In genomic region chr16:20812025-20812424, GRCm38 (mm10) we compare ENCODE assay signal across 6 mouse cellular contexts.
DNase-seq lines count a peak whose midpoint lies in the region; ATAC-seq and TF ChIP-seq lines count a peak whose summit lies in the region.
"Not testable (repeated sequence)": the region's sequence is repeated elsewhere in the genome, so short reads cannot be mapped to it uniquely, and the experiment has no call there.

No protein-coding gene starts in this region.

- WGBS in kidney, adult 2 months: 66% methylated on average over 5 of the region's 5 CpGs

- H3K4me1 ChIP-seq in kidney, adult 2 months (ENCODE audit: control insufficient read depth, insufficient read depth, low read length): not testable (repeated sequence)

- TF ChIP-seq POLR2A in kidney, adult 2 months (IDR thresholded peaks at IDR 0.05; ENCODE audit: low read depth, low read length): not testable (repeated sequence)

- not testable (repeated sequence) for H3K36me3 ChIP-seq in kidney, adult 2 months (ENCODE audit: control insufficient read depth, insufficient read depth, low read length)

- not testable (repeated sequence) for H3K4me3 ChIP-seq in kidney, adult 2 months (ENCODE audit: insufficient read depth, low read depth, low read length)

- not testable (repeated sequence) for H3K27me3 ChIP-seq in kidney, adult 2 months (replicated peaks; ENCODE audit: control insufficient read depth, insufficient read depth, low read length)

- H3K27ac ChIP-seq in kidney, adult 2 months (ENCODE audit: insufficient read depth, low read depth, low read length): peak overlapping the region; percentile 71

- TF ChIP-seq CTCF in kidney, adult 2 months (conservative IDR thresholded peaks at IDR 0.05; ENCODE audit: insufficient read depth, insufficient read length, low read depth, low read length): not testable (repeated sequence)

- peak; percentile 45 for DNase-seq in CD4-positive, CD25-positive, alpha-beta regulatory T cell, adult 2 months (ENCODE audit: low read depth, low spot score)
- peak; percentile 44 for DNase-seq in R1 (ENCODE audit: low read depth, low spot score)
- peak; percentile 76 for DNase-seq in heart, adult 11 months
- DNase-seq in kidney, adult 2 months: peak; percentile 68
- peak; percentile 59 for DNase-seq in kidney, adult 9 months

- ATAC-seq in inflammation-experienced regulatory T-cells, adult 6 months: peak; percentile 64
